Mouse (Mus musculus) intestine, embryonic 16.5 days (tissue): ENCODE measurements at regions not wholly inside any gene's neighbourhood (a gene's known extent, or its start where the extent isn't known, plus 50 kb on each side); places are given as distances from the start of the nearest gene placed in this dataset.

Experiments
- ATAC-seq: fragments of 200-750 bp; cut with Nextera tagmentation; 2 replicates; pipeline ENCODE4 v1.8.0; 2017; ENCODE audit warnings: moderate TSS enrichment, moderate library complexity
- H3K27ac ChIP-seq: fragments of 300-500 bp; sonication (generic); 2 replicates; pipeline ENCODE4 v1.5.1; 2014; ENCODE audit warnings: mild to moderate bottlenecking, low read length
- H3K27me3 ChIP-seq: fragments of 300-500 bp; sonication (generic); replicated peaks from 2 replicates; pipeline ENCODE4 v1.6.1; 2014; ENCODE audit warnings: low read length, control low read depth, mixed read lengths; ENCODE audit not compliant: control insufficient read depth, insufficient read depth
- H3K36me3 ChIP-seq: fragments of 300-500 bp; sonication (generic); 2 replicates; pipeline ENCODE4 v1.6.1; 2014; ENCODE audit warnings: low read length, control low read depth; ENCODE audit not compliant: control insufficient read depth, insufficient read depth
- H3K4me1 ChIP-seq: fragments of 300-500 bp; sonication (generic); 2 replicates; pipeline ENCODE4 v1.6.1; 2014; ENCODE audit warnings: low read length, control low read depth, mixed read lengths; ENCODE audit not compliant: control insufficient read depth, insufficient read depth
- H3K4me2 ChIP-seq: fragments of 300-500 bp; sonication (generic); 2 replicates; pipeline ENCODE4 v1.6.1; 2014; ENCODE audit warnings: low read depth, low read length, control low read depth
- H3K4me3 ChIP-seq: fragments of 300-500 bp; sonication (generic); 2 replicates; pipeline ENCODE4 v1.5.1; 2014; ENCODE audit warnings: mild to moderate bottlenecking, low read length
- H3K9ac ChIP-seq: fragments of 300-500 bp; sonication (generic); 2 replicates; pipeline ENCODE4 v1.6.1; 2014; ENCODE audit warnings: low read depth, low read length
- H3K9me3 ChIP-seq: fragments of 300-500 bp; sonication (generic); 2 replicates; pipeline ENCODE4 v1.6.1; 2016; ENCODE audit warnings: low read length, control low read depth; ENCODE audit not compliant: control insufficient read depth
- WGBS: fragments of 180-500 bp; shearing (Covaris S2); extraction: QIAGEN DNeasy Blood & Tissue Kit; methylation state at CpG from one replicate; pipeline ENCODE4 v1.1.7; 2014; 5-methylcytosine and 5-hydroxymethylcytosine counted together

DNA sequence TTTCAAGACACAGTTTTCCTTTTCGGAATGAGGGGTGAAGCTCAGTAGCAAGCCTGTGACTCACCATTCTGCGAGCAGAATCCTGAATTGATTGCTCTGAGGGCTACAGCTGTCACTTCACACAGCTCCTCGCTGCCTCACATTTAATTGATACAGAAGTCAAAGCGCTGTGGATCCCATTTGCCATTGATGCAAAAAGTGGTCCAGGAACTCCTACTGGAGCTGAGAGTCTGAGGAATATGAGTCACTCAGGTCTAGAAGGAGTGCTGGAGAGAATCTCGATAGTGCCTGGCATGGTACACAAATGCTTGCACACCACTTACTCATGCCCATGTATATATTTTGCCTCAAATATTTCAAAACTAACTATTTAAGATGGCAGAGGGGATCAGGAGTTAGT lies 158.0 kb upstream of the Tenm4 start:
- Histone ChIP-seq H3K27ac (no peak overlapping the region), H3K4me2 (no peak overlapping the region), H3K9ac (no peak overlapping the region), H3K9me3 (no peaks in the 10 kb centered on the region), H3K36me3 (no peaks in the 10 kb centered on the region), H3K27me3 (no peaks in the 10 kb centered on the region), H3K4me3 (no peak overlapping the region), H3K4me1 (0 out of 2 replicates have a peak, but pooled peaks cover 4% of the 10 kb centered on the region)
- WGBS: 81% methylated on average over 5 of the region's 5 CpGs
- no peak for ATAC-seq

DNA sequence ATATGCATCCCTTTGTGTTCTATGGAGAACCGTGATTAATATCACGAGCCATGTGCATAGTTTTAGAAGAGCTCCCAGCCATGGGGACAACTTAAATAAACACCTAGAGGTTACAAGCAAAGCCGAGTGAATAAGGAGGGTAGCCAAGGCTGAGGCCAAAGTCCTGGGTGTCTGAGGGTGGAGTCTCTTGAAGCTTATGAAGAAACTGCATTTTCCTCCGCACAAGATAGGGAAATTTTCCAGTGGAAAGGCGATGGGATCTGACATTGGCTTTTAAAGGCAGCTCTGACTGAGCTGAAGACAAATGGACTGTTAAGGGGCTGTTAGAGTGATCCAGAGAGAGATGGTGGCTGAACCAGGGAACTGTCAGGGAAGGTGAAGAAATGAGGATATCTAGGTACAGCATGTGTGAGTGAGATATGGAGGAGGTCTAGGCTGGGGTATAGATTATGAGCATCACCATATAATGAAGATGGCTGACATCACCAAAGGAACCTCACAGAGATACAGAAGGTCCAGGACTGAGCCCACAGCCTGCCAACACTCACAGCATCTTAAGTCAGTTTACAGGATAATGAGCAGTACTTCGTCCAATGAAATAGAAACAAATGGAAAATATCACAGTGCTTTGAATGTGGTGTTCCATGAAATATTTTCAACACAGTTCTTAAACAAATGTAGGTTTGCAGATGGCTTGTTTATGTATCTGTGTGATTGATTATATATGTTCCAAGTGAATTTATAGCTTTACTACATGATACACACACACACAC lies 153.7 kb upstream of the Tenm4 start:
- no peak overlapping the region for H3K9ac ChIP-seq
- 0 out of 2 replicates have a peak, but pooled peaks cover 4% of the 10 kb centered on the region for H3K4me1 ChIP-seq
- no peaks in the 10 kb centered on the region for H3K27me3 ChIP-seq
- no peak overlapping the region for H3K4me3 ChIP-seq
- ATAC-seq: no peak
- 73% methylated on average over 6 of the region's 6 CpGs for WGBS
- no peaks in the 10 kb centered on the region for H3K9me3 ChIP-seq
- H3K4me2 ChIP-seq: no peak overlapping the region
- H3K27ac ChIP-seq: no peak overlapping the region
- no peaks in the 10 kb centered on the region for H3K36me3 ChIP-seq

DNA sequence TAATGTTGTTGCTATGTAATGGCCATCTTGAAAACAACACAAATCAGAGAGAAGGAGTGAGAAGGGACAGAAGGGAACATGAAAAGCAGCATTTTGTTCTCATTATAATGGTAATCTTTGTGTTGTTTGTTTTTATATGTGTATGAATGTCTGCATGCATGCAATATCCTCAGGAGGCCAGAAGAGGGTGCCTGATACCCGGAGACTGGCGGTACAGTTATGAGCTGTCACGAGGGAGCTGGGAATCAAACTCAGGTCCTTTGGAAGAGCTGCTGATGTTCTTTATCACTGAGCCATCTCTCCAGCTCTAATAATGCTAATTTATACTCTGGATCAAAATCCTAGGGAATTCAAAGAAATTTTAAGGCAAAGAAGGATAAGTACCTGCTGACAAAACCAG lies 147.0 kb upstream of the Tenm4 start:
- H3K27ac ChIP-seq: no peak overlapping the region
- no peaks in the 10 kb centered on the region for H3K36me3 ChIP-seq
- H3K4me3 ChIP-seq: no peak overlapping the region
- no peak overlapping the region for H3K4me2 ChIP-seq
- no peaks in the 10 kb centered on the region for H3K4me1 ChIP-seq
- ATAC-seq: no peak
- no peaks in the 10 kb centered on the region for H3K27me3 ChIP-seq
- 99% methylated on average over 3 of the region's 3 CpGs for WGBS
- no peak overlapping the region for H3K9ac ChIP-seq
- H3K9me3 ChIP-seq: no peaks in the 10 kb centered on the region

DNA sequence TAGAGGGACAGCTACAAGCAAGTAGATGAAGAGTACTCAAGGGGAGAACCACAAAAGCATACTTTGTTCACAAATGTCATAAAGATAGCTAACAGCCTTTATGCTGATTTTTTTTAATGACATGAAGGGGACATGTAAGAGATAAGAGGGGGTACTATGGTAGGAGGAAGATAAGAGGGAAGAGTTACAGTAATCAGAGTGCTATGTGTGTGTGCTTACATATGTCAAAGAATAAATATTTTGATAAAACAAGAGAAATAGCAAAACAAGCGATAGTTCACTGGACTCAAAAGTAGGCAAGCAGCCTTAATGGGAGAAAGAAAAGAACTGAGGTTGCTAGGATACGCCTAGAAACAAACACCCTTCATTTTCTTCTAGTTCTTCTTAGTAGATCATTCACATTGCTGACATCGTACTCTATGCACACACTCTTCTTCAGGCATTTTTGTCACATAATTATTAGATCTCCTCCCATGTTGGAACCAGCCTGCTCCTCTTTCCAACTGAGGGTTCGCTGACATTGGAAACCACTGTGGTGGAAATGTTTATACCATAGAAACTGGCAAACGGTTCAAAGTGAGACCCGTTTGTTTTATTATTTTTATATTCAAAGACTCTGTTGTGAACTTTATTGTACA lies 144.1 kb upstream of the Tenm4 start:
- Histone ChIP-seq H3K4me3 (no peak overlapping the region), H3K36me3 (no peaks in the 10 kb centered on the region), H3K27me3 (no peaks in the 10 kb centered on the region), H3K9me3 (no peaks in the 10 kb centered on the region), H3K4me2 (no peak overlapping the region), H3K4me1 (no peaks in the 10 kb centered on the region), H3K27ac (no peak overlapping the region), H3K9ac (no peak overlapping the region)
- WGBS: 65% methylated on average over 6 of the region's 6 CpGs
- no peak for ATAC-seq

DNA sequence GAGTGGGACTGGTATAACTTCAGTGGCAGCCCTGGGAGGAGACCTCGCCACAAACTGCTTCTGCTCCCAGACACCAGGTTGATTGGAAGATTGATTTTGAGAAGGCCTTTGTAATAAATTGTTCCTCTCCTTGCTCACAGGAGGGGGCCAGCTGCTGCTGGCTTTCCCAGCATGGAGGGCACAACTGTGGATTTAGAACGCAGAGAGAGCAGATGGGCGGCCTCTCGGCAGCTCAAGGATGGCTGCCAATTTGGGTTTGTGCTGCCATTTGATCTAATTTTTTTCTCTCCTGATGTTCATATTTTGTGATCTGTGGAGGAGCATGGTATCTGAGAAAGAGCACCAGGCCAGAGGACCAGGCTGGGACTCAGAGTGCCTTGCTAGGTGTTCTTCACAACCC lies 137.4 kb upstream of the Tenm4 start:
- ATAC-seq: no peak
- no peak overlapping the region for H3K4me3 ChIP-seq
- 81% methylated on average over 4 of the region's 4 CpGs for WGBS

DNA sequence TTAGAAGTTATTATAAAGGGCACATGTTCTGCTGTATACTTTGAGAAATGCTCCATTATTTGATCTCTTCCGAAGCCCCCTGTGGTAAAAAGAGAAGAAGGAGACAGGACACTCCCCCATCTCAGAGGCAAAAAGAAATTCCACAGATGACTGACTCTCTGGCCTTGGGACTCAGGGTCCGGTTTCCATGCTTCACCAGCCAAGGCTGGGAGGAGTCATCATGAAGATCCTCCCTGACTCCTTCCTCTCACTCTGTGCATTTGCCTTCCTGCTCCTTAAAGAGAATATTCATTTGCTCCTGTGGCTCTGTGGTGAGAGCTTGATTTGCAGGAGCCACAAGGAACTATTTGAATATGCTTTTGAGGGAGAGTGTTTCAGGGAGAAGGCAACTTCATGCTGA lies 135.6 kb upstream of the Tenm4 start:
- 35% methylated on average over 2 of the region's 2 CpGs for WGBS

More for the DNA sequence above, 137.4 kb upstream of the Tenm4 start:
- Histone ChIP-seq H3K9ac (no peak overlapping the region), H3K4me1 (no peaks in the 10 kb centered on the region), H3K9me3 (no peaks in the 10 kb centered on the region), H3K27me3 (no peaks in the 10 kb centered on the region), H3K36me3 (no peaks in the 10 kb centered on the region), H3K4me2 (no peak overlapping the region), H3K27ac (no peak overlapping the region)

DNA sequence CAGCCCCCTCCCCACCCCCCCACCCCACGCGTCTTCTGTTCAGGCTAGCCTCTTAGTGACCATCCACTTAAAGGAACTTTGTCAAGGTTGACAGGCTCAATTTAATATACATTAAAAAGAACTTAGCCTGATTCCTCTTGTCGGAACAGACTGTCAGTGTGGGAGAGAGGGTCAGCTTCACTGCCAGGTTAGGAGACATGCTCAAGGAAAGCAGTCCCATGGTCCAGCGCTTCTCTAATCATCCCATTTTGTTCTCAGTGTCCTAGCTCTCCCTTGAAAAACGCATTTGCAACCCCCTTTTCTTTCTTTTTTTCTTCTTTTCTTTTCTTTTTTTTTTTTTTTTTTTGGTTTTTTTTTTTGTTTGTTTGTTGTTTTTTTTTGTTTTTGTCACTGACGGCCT lies 131.4 kb upstream of the Tenm4 start:
- Histone ChIP-seq H3K4me2 (no peak overlapping the region), H3K4me3 (no peak overlapping the region), H3K27ac (no peak overlapping the region), H3K9me3 (no peaks in the 10 kb centered on the region), H3K4me1 (no peaks in the 10 kb centered on the region), H3K27me3 (no peaks in the 10 kb centered on the region), H3K9ac (no peak overlapping the region), H3K36me3 (no peaks in the 10 kb centered on the region)
- no peak for ATAC-seq
- WGBS: 63% methylated on average over 6 of the region's 6 CpGs

More for the DNA sequence above, 135.6 kb upstream of the Tenm4 start:
- no peak overlapping the region for H3K4me3 ChIP-seq
- no peak for ATAC-seq
- no peak overlapping the region for H3K4me2 ChIP-seq
- no peaks in the 10 kb centered on the region for H3K4me1 ChIP-seq
- H3K27me3 ChIP-seq: no peaks in the 10 kb centered on the region
- H3K9ac ChIP-seq: no peak overlapping the region
- H3K36me3 ChIP-seq: no peaks in the 10 kb centered on the region
- H3K27ac ChIP-seq: no peak overlapping the region
- H3K9me3 ChIP-seq: no peaks in the 10 kb centered on the region

DNA sequence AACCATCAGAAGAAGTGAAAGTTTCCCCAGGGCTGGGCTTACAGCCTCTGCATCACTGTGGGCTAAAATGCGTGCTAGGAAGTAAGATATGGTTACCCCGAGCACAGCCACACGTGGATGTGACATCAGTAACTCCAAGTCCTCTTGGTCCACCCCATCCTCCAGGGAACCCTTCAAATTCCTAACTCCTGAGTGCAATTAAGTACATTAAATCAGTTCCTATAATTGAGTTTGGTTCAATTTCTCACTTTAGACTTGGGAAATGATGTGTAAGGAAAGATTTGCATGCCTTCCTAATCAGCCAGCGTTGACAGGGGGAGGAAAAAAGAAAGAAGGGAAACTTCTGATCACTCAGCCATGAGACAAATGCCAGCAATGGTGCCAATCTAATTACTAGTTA lies 129.2 kb upstream of the Tenm4 start:
- H3K4me3 ChIP-seq: no peak overlapping the region
- no peak overlapping the region for H3K4me2 ChIP-seq
- no peaks in the 10 kb centered on the region for H3K9me3 ChIP-seq
- ATAC-seq: no peak
- H3K9ac ChIP-seq: no peak overlapping the region
- H3K27ac ChIP-seq: no peak overlapping the region
- H3K27me3 ChIP-seq: no peaks in the 10 kb centered on the region
- no peaks in the 10 kb centered on the region for H3K36me3 ChIP-seq
- WGBS: 76% methylated on average over 4 of the region's 4 CpGs
- H3K4me1 ChIP-seq: no peaks in the 10 kb centered on the region

DNA sequence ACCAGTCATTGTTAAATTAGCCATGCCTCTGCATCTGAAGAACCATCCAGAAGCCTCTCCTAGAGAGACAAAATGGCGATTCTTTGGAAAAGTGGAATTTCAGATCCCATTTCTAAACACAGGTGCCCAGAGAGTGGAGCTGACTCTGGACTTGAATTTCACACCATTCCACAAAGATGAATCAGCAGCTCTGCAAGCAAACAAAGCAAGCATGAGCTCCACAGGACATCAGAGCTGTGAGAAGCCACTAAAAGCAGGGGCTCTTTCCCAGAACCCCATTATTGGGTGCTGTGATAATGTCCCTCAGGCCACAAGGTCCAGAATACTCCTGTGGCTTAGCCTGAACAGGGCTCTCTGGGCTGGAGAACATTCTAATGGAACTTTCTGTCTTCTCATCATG lies 119.4 kb upstream of the Tenm4 start:
- Histone ChIP-seq H3K9me3 (no peaks in the 10 kb centered on the region), H3K9ac (no peak overlapping the region), H3K4me3 (no peak overlapping the region), H3K27me3 (no peaks in the 10 kb centered on the region), H3K4me1 (no peaks in the 10 kb centered on the region), H3K27ac (no peak overlapping the region), H3K4me2 (no peak overlapping the region), H3K36me3 (no peaks in the 10 kb centered on the region)
- ATAC-seq: no peak
- 73% methylated on average over 1 of the region's 1 CpGs for WGBS
